In the genomic region with DNA sequence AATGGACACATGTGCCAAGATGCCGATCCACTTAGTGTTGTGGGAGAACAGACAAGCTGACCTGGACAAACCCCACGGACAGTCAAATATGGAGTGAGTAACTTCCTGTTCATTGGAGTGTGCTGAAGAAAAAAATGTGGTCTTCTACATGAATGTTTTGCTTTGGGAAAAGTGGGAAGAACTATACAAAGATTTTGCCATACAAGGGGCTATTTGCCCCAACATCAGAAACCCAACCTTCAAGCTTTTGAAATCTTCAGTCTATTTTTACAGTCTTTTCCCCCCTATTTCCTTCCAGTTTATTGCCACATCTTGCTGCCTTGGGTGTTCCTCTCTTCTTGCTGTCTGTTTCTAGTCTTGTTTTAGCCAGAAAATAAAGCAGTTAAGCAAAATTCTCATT, we compare ENCODE assay signal across 29 mouse cellular contexts.
DNase-seq lines count a peak whose midpoint lies in the region; ATAC-seq and TF ChIP-seq lines count a peak whose summit lies in the region.
"Had no signal": no experiment of that assay in that cellular context is flagged by ENCODE, and none has a peak within 500 bp of the region (broad histone marks: within the 10 kb centered on the region; RNA-seq: fewer than 3 reads in every experiment).

No protein-coding gene starts in this region.

- no peaks in the 10 kb centered on the region for H3K79me2 ChIP-seq in macrophage (ENCODE audit: inconsistent target)

- DNase-seq in liver, embryonic 13.5 days: no peak
- DNase-seq in liver: no peak
- no peak for DNase-seq in thymus, postnatal 4 days
- no peak for DNase-seq in cerebellum, postnatal 14 days
- DNase-seq: adrenal gland, postnatal 10 days; adrenal gland, postnatal 36 days; cerebellum, adult 11 months; cerebellum, adult 2 months; cerebellum, adult 9-11 months; cerebellum, postnatal 36 days; embryo, embryonic 11 days; gastrocnemius, postnatal 14 days; heart, adult 2 months; heart, postnatal 14 days; heart, postnatal 4 days had no signal

- WGBS in liver, embryonic 13.5 days (ENCODE audit: insufficient replicate concordance): 44% methylated on average over 2 of the region's 2 CpGs
- WGBS in macrophage (ENCODE audit: missing documents): 10% methylated on average over 2 of the region's 2 CpGs

- no peaks in the 10 kb centered on the region for H3K27me3 ChIP-seq in liver, embryonic 13.5 days
- H3K27me3 ChIP-seq: embryonic facial prominence, embryonic 13.5 days; forebrain, embryonic 13.5 days; heart, embryonic 13.5 days had no signal

- no peaks in the 10 kb centered on the region for H3K9me3 ChIP-seq in liver, embryonic 13.5 days (replicated peaks)
- H3K9me3 ChIP-seq: embryonic facial prominence, embryonic 10.5 days; embryonic facial prominence, embryonic 13.5 days; forebrain, embryonic 10.5 days; forebrain, embryonic 13.5 days; heart, embryonic 10.5 days; heart, embryonic 13.5 days had no signal

- ATAC-seq in liver, embryonic 13.5 days (ENCODE audit: low read depth): no peak
- ATAC-seq: CD4-positive, CD25-positive, alpha-beta regulatory T cell, adult 4 months; forebrain, embryonic 13.5 days; forebrain, embryonic 16.5 days; hindbrain, postnatal 0 days; inflammation-experienced regulatory T-cells, adult 6 months; intestine, embryonic 16.5 days had no signal

- H3K4me2 ChIP-seq in liver, embryonic 13.5 days: no peak overlapping the region
- H3K4me2 ChIP-seq: embryonic facial prominence, embryonic 13.5 days; forebrain, embryonic 13.5 days; heart, embryonic 13.5 days; hindbrain, embryonic 14.5 days had no signal

- no peak for TF ChIP-seq POLR2A in bone marrow macrophage, adult 2 months (IDR thresholded peaks at IDR 0.05; ENCODE audit: borderline replicate concordance, low read depth, low read length)

- H3K4me3 ChIP-seq in liver, embryonic 13.5 days (replicated peaks): no peak overlapping the region
- H3K4me3 ChIP-seq in bone marrow macrophage, adult 2 months (ENCODE audit: insufficient read depth, low read length): no peak overlapping the region
- no peak overlapping the region for H3K4me3 ChIP-seq in macrophage (ENCODE audit: inconsistent target)
- H3K4me3 ChIP-seq: embryonic facial prominence, embryonic 10.5 days; embryonic facial prominence, embryonic 13.5 days; forebrain, embryonic 10.5 days; forebrain, embryonic 13.5 days; heart, adult 2 months; heart, embryonic 10.5 days; heart, embryonic 13.5 days had no signal

- no peaks in the 10 kb centered on the region for H3K4me1 ChIP-seq in liver, embryonic 13.5 days (replicated peaks)
- H3K4me1 ChIP-seq in bone marrow macrophage, adult 2 months (ENCODE audit: control insufficient read depth, insufficient read depth, low read length): peaks cover 54% of the 10 kb centered on the region
- H3K4me1 ChIP-seq: embryonic facial prominence, embryonic 13.5 days; forebrain, embryonic 10.5 days; forebrain, embryonic 13.5 days had no signal

- no peaks in the 10 kb centered on the region for H3K36me3 ChIP-seq in liver, embryonic 13.5 days
- no peaks in the 10 kb centered on the region for H3K36me3 ChIP-seq in macrophage (ENCODE audit: inconsistent target)
- H3K36me3 ChIP-seq: embryonic facial prominence, embryonic 10.5 days; embryonic facial prominence, embryonic 13.5 days; forebrain, embryonic 10.5 days; heart, embryonic 10.5 days; heart, embryonic 13.5 days had no signal

- no peak overlapping the region for H3K9ac ChIP-seq in liver, embryonic 13.5 days
- H3K9ac ChIP-seq: embryonic facial prominence, embryonic 13.5 days; forebrain, embryonic 13.5 days; heart, embryonic 13.5 days; hindbrain, embryonic 14.5 days had no signal

- peak overlapping the region; percentile 13; the same call in 1 of the 2 replicates for H3K27ac ChIP-seq in liver, embryonic 13.5 days
- H3K27ac ChIP-seq in bone marrow macrophage, adult 2 months (ENCODE audit: insufficient read depth, low read depth, low read length): peak overlapping the region; percentile 86
- peak overlapping the region; percentile 96 for H3K27ac ChIP-seq in macrophage
- H3K27ac ChIP-seq: embryonic facial prominence, embryonic 10.5 days; embryonic facial prominence, embryonic 13.5 days; forebrain, embryonic 10.5 days; forebrain, embryonic 13.5 days; heart, adult 2 months; heart, embryonic 10.5 days; heart, embryonic 13.5 days; hindbrain, embryonic 14.5 days; hindbrain, postnatal 0 days had no signal

- no peak for TF ChIP-seq CTCF in bone marrow macrophage, adult 2 months (IDR thresholded peaks at IDR 0.05; ENCODE audit: low read depth, low read length)

Comparison
In these comparisons a context has a peak if more than half of its experiments do, and no peak if none do; other contexts are left out.
1. H3K27ac ChIP-seq: peak in every context shown above with its lines; median percentile 96 in macrophage; 86 in bone marrow macrophage, adult 2 months; 13 in liver, embryonic 13.5 days.